Mouse (Mus musculus) spleen, adult 2 months (tissue): ENCODE results near the gene Olfr763. TPM values are rescaled to one million over a fixed set of nuclear protein-coding genes. Genes with fewer than 3 reads are reported as not detected.
A peak's percentile ranks its signal among the peaks of the same experiment; 100 is the strongest.
"Not testable (repeated sequence)": the region's sequence is repeated elsewhere in the genome, so short reads cannot be mapped to it uniquely, and the experiment has no call there.

Experiments
- DNase-seq, 2 experiments: peaks; one replicate each; pipeline versions ENCODE4 v3.0.0 to v3.0.0-alpha.2; 2012 to 2021; ENCODE audit warnings: low spot score in 2 of 2, low read depth in 1 of 2
- H3K27ac ChIP-seq: fragments of 200-500 bp; 2 replicates; pipeline ENCODE4 v1.5.1; 2012; ENCODE audit warnings: low read length, inconsistent platforms; ENCODE audit not compliant: insufficient read depth
- H3K27me3 ChIP-seq: fragments of 200-500 bp; 2 replicates; pipeline ENCODE4 v1.6.1; 2012; ENCODE audit warnings: mild to moderate bottlenecking, moderate library complexity, low read length, inconsistent platforms; ENCODE audit not compliant: control insufficient read depth, insufficient read depth
- H3K36me3 ChIP-seq: fragments of 200-500 bp; 2 replicates; pipeline ENCODE4 v1.6.1; 2012; ENCODE audit warnings: mild to moderate bottlenecking, low read length, inconsistent platforms; ENCODE audit not compliant: control insufficient read depth, insufficient read depth
- H3K4me1 ChIP-seq: fragments of 200-500 bp; 2 replicates; pipeline ENCODE4 v1.6.1; 2011; ENCODE audit warnings: inconsistent platforms; ENCODE audit not compliant: control insufficient read depth, insufficient read depth, insufficient read length
- H3K4me3 ChIP-seq: fragments of 200-500 bp; 2 replicates; pipeline ENCODE4 v1.5.1; 2011; ENCODE audit warnings: mild to moderate bottlenecking, inconsistent platforms; ENCODE audit not compliant: insufficient read depth, insufficient read length; ENCODE audit errors: extremely low read depth
- CTCF ChIP-seq: fragments of 200-500 bp; IDR thresholded peaks from 2 replicates; pipeline ENCODE4 v1.5.1; 2011; ENCODE audit warnings: mild to moderate bottlenecking, inconsistent platforms; ENCODE audit not compliant: insufficient read depth, insufficient read length, insufficient replicate concordance; ENCODE audit errors: extremely low read depth
- POLR2A ChIP-seq: fragments of 200-500 bp; IDR thresholded peaks from 2 replicates; pipeline ENCODE4 v1.6.1; 2011; ENCODE audit warnings: low read depth, low read length, inconsistent platforms
- WGBS: fragments of 180-500 bp; shearing (Covaris S2); methylation state at CpG from one replicate; pipeline ENCODE4 v1.1.7; 2018; 5-methylcytosine and 5-hydroxymethylcytosine counted together
- polyA plus RNA-seq: library from polyadenylated mRNA; depleted of rRNA; stranded (reverse); fragments of >200 nt; gene quantifications from 2 replicates; pipeline ENCODE4 v1.2.3, GENCODE M21; 2012

Gene Olfr763
- polyA plus RNA-seq, 1 experiment = not detected

- Histone ChIP-seq H3K36me3 (no peaks in the 10 kb centered on the region), H3K4me3 (no peak overlapping the region), H3K4me1 (no peaks in the 10 kb centered on the region), H3K27me3 (no peaks in the 10 kb centered on the region), H3K27ac (no peak overlapping the region)
- TF ChIP-seq CTCF (no peak), POLR2A (no peak)
- no peak for DNase-seq
- 78% methylated on average over 4 of the region's 4 CpGs for WGBS
Measured at GRCm38 (mm10) chr10:128996523-128997040, 14.0 kb upstream of the Olfr763 start.

- TF ChIP-seq POLR2A (no peak), CTCF (no peak)
- Histone ChIP-seq H3K4me1 (no peaks in the 10 kb centered on the region), H3K27me3 (no peaks in the 10 kb centered on the region), H3K27ac (no peak overlapping the region), H3K36me3 (no peaks in the 10 kb centered on the region), H3K4me3 (no peak overlapping the region)
- DNase-seq = no peak
- 86% methylated on average over 14 of the region's 14 CpGs for WGBS
Measured at GRCm38 (mm10) chr10:129004032-129004920, 6.3 kb upstream of the Olfr763 start.

DNA sequence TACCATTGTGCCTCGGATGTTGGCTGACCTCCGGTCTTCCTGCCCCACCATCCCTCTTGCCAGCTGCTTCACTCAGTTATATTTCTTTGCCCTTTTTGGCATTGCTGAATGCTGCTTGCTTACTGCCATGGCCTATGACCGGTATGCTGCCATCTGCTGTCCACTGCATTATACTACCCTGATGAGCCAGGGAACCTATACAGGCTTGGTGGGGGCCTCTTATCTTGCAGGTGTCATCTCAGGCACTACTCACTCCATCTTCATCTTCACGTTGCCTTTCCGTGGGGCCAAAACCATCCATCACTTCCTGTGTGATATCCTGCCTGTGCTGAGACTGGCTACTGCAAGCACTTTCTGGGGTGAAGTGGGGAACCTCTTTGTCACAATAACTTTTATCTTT lies 920 bp downstream of the Olfr763 start:
- H3K27ac ChIP-seq, H3K27me3 ChIP-seq, H3K36me3 ChIP-seq, H3K4me1 ChIP-seq, DNase-seq, H3K4me3 ChIP-seq: not testable (repeated sequence)
- 36% methylated on average over 2 of the region's 5 CpGs for WGBS

- Histone ChIP-seq H3K27me3 (no peaks in the 10 kb centered on the region), H3K4me1 (no peaks in the 10 kb centered on the region), H3K36me3 (no peaks in the 10 kb centered on the region), H3K27ac (no peak overlapping the region), H3K4me3 (no peak overlapping the region)
- no peak for DNase-seq
- TF ChIP-seq CTCF (no peak), POLR2A (no peak)
Measured at GRCm38 (mm10) chr10:129014477-129014876, 3.9 kb downstream of the Olfr763 start.

GRCm38 (mm10) chr10:129023319-129023718 lies 12.7 kb downstream of the Olfr763 start:
- H3K27me3 ChIP-seq = no peaks in the 10 kb centered on the region
- no peak for DNase-seq
- H3K4me3 ChIP-seq = no peak overlapping the region
- TF ChIP-seq POLR2A (no peak), CTCF (no peak)
- no peaks in the 10 kb centered on the region for H3K36me3 ChIP-seq
- H3K4me1 ChIP-seq = no peaks in the 10 kb centered on the region
- no peak overlapping the region for H3K27ac ChIP-seq

- TF ChIP-seq CTCF = 0 out of 2 replicates have a peak, but pooled peaks have one; percentile 5
- no peak for TF ChIP-seq POLR2A
- no peak for DNase-seq
- 60% methylated on average over 3 of the region's 3 CpGs for WGBS
Measured at GRCm38 (mm10) chr10:129026018-129026662, 15.5 kb downstream of the Olfr763 start.

DNA sequence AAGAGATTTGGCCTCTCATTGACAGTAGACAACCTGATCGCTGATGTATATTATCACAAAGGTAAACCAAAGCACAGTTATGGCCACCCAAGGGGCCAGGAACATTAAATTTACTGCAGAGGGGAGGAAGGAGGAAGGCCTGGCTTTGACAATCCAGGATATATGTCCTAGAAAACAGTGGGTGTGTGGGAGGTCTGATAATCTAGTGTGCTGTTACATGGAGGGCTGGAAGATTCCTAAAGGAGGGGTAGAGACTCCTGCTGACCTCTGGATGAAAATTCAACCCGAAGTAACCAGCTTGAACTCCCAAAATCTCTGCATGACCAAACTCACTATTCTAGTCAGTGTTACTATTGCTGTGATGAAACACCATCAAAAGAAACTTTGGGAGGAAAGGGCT lies 17.8 kb downstream of the Olfr763 start:
- Histone ChIP-seq H3K27ac (no peak overlapping the region), H3K27me3 (no peaks in the 10 kb centered on the region), H3K4me3 (no peak overlapping the region), H3K4me1 (no peaks in the 10 kb centered on the region), H3K36me3 (no peaks in the 10 kb centered on the region)
- WGBS = 82% methylated on average over 2 of the region's 2 CpGs
- TF ChIP-seq CTCF (no peak), POLR2A (no peak)
- no peak for DNase-seq

More at GRCm38 (mm10) chr10:129026018-129026662, 15.5 kb downstream of the Olfr763 start:
- no peaks in the 10 kb centered on the region for H3K36me3 ChIP-seq
- H3K27me3 ChIP-seq = no peaks in the 10 kb centered on the region
- no peak overlapping the region for H3K4me3 ChIP-seq
- no peaks in the 10 kb centered on the region for H3K4me1 ChIP-seq
- no peak overlapping the region for H3K27ac ChIP-seq
